Mouse (Mus musculus) CD8-positive naive resting alpha-beta T cell, adult 2 months (primary cell): ENCODE data around the gene Ifrd2.

Experiments
- DNase-seq, 2 experiments: peaks; one replicate each; pipeline ENCODE4 v3.0.0; 2022; ENCODE audit warnings: low read depth in 2 of 2, low spot score in 2 of 2

Gene Ifrd2

GRCm38 (mm10) chr9:107575579-107576356 lies 11.7 kb upstream of the Ifrd2 start:
- DNase-seq: no peak

- DNase-seq: no peak
Observed at GRCm38 (mm10) chr9:107576357-107577107, 10.9 kb upstream of the Ifrd2 start, which contains the start of gene Hyal1. Gene Hyal1 (plus strand): TSS chr9:107576927.

- DNase-seq: no peak
Observed at GRCm38 (mm10) chr9:107577871-107578270, 9.6 kb upstream of the Ifrd2 start.

- DNase-seq: no peak
Observed at GRCm38 (mm10) chr9:107578587-107578986, 8.9 kb upstream of the Ifrd2 start, which contains the start of gene Naa80. Gene Naa80 (plus strand): TSS chr9:107578887.

GRCm38 (mm10) chr9:107579023-107579900 lies 8.2 kb upstream of the Ifrd2 start:
- no peak for DNase-seq

GRCm38 (mm10) chr9:107580501-107581317 lies 6.7 kb upstream of the Ifrd2 start, which contains the start of gene Hyal3:
Gene Hyal3 (plus strand): TSS chr9:107580818.
- peak; percentile 80 to 82 for DNase-seq

- DNase-seq: no peak
Observed at GRCm38 (mm10) chr9:107581584-107581983, 5.9 kb upstream of the Ifrd2 start.

GRCm38 (mm10) chr9:107582509-107583062 lies 4.9 kb upstream of the Ifrd2 start:
- no peak for DNase-seq

GRCm38 (mm10) chr9:107583174-107583573 lies 4.3 kb upstream of the Ifrd2 start:
- no peak for DNase-seq

- DNase-seq: no peak
Observed at GRCm38 (mm10) chr9:107586504-107586903, 938 bp upstream of the Ifrd2 start.

GRCm38 (mm10) chr9:107587833-107588639 lies 594 bp downstream of the Ifrd2 start:
- no peak for DNase-seq

GRCm38 (mm10) chr9:107590058-107590772 lies 2.8 kb downstream of the Ifrd2 start:
- DNase-seq: no peak

GRCm38 (mm10) chr9:107590773-107591060 lies 3.3 kb downstream of the Ifrd2 start:
- DNase-seq: no peak

GRCm38 (mm10) chr9:107593101-107593976 lies 5.9 kb downstream of the Ifrd2 start:
- no peak for DNase-seq

- DNase-seq: no peak
Observed at GRCm38 (mm10) chr9:107594281-107595062, 7.0 kb downstream of the Ifrd2 start.

GRCm38 (mm10) chr9:107596619-107597569 lies 9.5 kb downstream of the Ifrd2 start:
- DNase-seq: no peak
